ENCODE assay signal across 20 mouse cellular contexts in the genomic region with DNA sequence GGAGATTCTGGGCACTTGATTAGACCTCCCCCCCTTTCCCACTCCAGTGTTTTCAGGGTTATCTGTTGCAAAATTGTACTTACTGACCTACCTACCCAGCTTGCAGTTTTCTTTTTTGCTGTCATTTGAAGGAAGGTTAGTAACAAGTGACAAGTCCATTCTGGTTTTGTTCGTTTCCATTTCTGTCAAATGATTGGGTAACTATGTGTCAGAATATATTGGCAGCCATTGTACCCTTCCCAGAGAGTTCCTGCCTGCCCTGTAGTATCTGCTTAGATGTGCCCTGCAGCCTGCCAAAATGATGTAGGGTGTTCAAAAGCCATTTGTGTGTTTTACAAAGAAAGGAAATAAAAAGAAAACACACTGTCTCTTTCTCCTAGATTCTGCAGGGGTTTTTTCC. TPM values are rescaled to one million over a fixed set of nuclear protein-coding genes. Genes with fewer than 3 reads are reported as not detected.
"Had no signal": no experiment of that assay in that cellular context is flagged by ENCODE, and none has a peak within 500 bp of the region (broad histone marks: within the 10 kb centered on the region; RNA-seq: fewer than 3 reads in every experiment).

No protein-coding gene starts in this region.

- H3K4me3 ChIP-seq: neural tube, embryonic 13.5 days; neural tube, embryonic 15.5 days; stomach, embryonic 15.5 days had no signal

- H3K9ac ChIP-seq: neural tube, embryonic 13.5 days; neural tube, embryonic 15.5 days; stomach, embryonic 15.5 days had no signal

- H3K27me3 ChIP-seq: neural tube, embryonic 13.5 days; neural tube, embryonic 15.5 days; stomach, embryonic 15.5 days had no signal

- H3K9me3 ChIP-seq: neural tube, embryonic 13.5 days; neural tube, embryonic 15.5 days; stomach, embryonic 15.5 days had no signal

- H3K4me1 ChIP-seq: neural tube, embryonic 13.5 days; neural tube, embryonic 15.5 days; stomach, embryonic 15.5 days had no signal

- DNase-seq: retina, postnatal 1 day; right cerebral cortex, adult 18-20 months; right cerebral cortex, postnatal 14 days; right cerebral cortex, postnatal 25 days; right cerebral cortex, postnatal 4 days; spleen, adult 18-20 months; thymus, adult 18-20 months; thymus, adult 2 months; thymus, postnatal 14 days; thymus, postnatal 25 days; thymus, postnatal 36 days; thymus, postnatal 4 days had no signal

- H3K4me2 ChIP-seq: neural tube, embryonic 13.5 days; neural tube, embryonic 15.5 days; stomach, embryonic 15.5 days had no signal

- H3K27ac ChIP-seq: neural tube, embryonic 13.5 days; neural tube, embryonic 15.5 days; stomach, embryonic 15.5 days; stomach, postnatal 0 days had no signal

- H3K36me3 ChIP-seq: neural tube, embryonic 13.5 days; neural tube, embryonic 15.5 days; stomach, embryonic 15.5 days had no signal

RNA-seq across cellular contexts. Expression of a gene that starts 12.3 kb away (rescaled TPM):
- total RNA-seq: neutrophil, adult 5-6 weeks had no signal
- polyA plus RNA-seq: spleen, adult 2 months; stomach, embryonic 16.5 days; thymus, adult 2 months; urinary bladder, adult 2 months had no signal
